Mouse (Mus musculus) forebrain, embryonic 14.5 days (tissue): ENCODE measurements around the gene Gm45521. TPM values are rescaled to one million over a fixed set of nuclear protein-coding genes. Genes with fewer than 3 reads are reported as not detected.
A peak's percentile ranks its signal among the peaks of the same experiment; 100 is the strongest.
"Not testable (repeated sequence)": the region's sequence is repeated elsewhere in the genome, so short reads cannot be mapped to it uniquely, and the experiment has no call there.

Source experiments
- ATAC-seq: fragments of 200-750 bp; cut with Nextera tagmentation; 2 replicates; pipeline ENCODE4 v1.8.0; 2017; ENCODE audit warnings: mild to moderate bottlenecking, moderate library complexity
- DNase-seq: peaks from one replicate; pipeline ENCODE4 v3.0.0-alpha.2; 2015; ENCODE audit warnings: low spot score
- H3K27ac ChIP-seq: fragments of 300-500 bp; sonication (generic); 2 replicates; pipeline ENCODE4 v1.5.1; 2014; ENCODE audit warnings: low read depth, mild to moderate bottlenecking, control low read depth, low read length, moderate library complexity
- H3K27me3 ChIP-seq: fragments of 300-500 bp; sonication (generic); replicated peaks from 2 replicates; pipeline ENCODE4 v1.6.1; 2014; ENCODE audit warnings: low read length, control low read depth, mixed read lengths; ENCODE audit not compliant: control insufficient read depth, insufficient read depth
- H3K36me3 ChIP-seq: fragments of 300-500 bp; sonication (generic); 2 replicates; pipeline ENCODE4 v1.6.1; 2014; ENCODE audit warnings: low read length, control low read depth; ENCODE audit not compliant: control insufficient read depth, insufficient read depth
- H3K4me1 ChIP-seq: fragments of 300-500 bp; sonication (generic); 2 replicates; pipeline ENCODE4 v1.6.1; 2014; ENCODE audit warnings: antibody characterized with exemption, low read length, control low read depth; ENCODE audit not compliant: control insufficient read depth, insufficient read depth
- H3K4me2 ChIP-seq: fragments of 300-500 bp; sonication (generic); 2 replicates; pipeline ENCODE4 v1.6.1; 2014; ENCODE audit warnings: mild to moderate bottlenecking, control low read depth, low read length
- H3K4me3 ChIP-seq: fragments of 300-500 bp; sonication (generic); 2 replicates; pipeline ENCODE4 v1.5.1; 2014; ENCODE audit warnings: low read depth, low read length, control low read depth
- H3K9ac ChIP-seq: fragments of 300-500 bp; sonication (generic); 2 replicates; pipeline ENCODE4 v1.6.1; 2014; ENCODE audit warnings: mild to moderate bottlenecking, low read length, control low read depth, moderate library complexity
- H3K9me3 ChIP-seq: fragments of 300-500 bp; sonication (generic); replicated peaks from 2 replicates; pipeline ENCODE4 v1.6.1; 2016; ENCODE audit warnings: low read length, control low read depth, mixed read lengths; ENCODE audit not compliant: control insufficient read depth
- WGBS: fragments of 180-500 bp; shearing (Covaris S2); extraction: QIAGEN DNeasy Blood & Tissue Kit; methylation state at CpG from one replicate; pipeline ENCODE4 v1.1.7; 2014; 5-methylcytosine and 5-hydroxymethylcytosine counted together
- polyA plus RNA-seq: library from polyadenylated mRNA; unstranded; fragments of >200 nt; fragmentation: Nextera tagmentation; extraction: Ambion mirVana; gene quantifications from 2 replicates; pipeline ENCODE4 v1.2.1, GENCODE M21; 2014

Gm45521 gene
- polyA plus RNA-seq, 1 experiment from 2014 or later, result 0.28 TPM

- no peak overlapping the region for H3K4me3 ChIP-seq
- DNase-seq (no peak), ATAC-seq (no peak)
- H3K36me3 ChIP-seq, result no peaks in the 10 kb centered on the region
- H3K4me1 ChIP-seq, result peaks cover 9% of the 10 kb centered on the region; the same call in 1 of the 2 replicates
- no peak overlapping the region for H3K27ac ChIP-seq
- WGBS, result 91% methylated on average over 5 of the region's 5 CpGs
- no peak overlapping the region for H3K9ac ChIP-seq
- peaks cover 8% of the 10 kb centered on the region for H3K27me3 ChIP-seq
- no peaks in the 10 kb centered on the region for H3K9me3 ChIP-seq
- H3K4me2 ChIP-seq, result no peak overlapping the region
Observed at GRCm38 (mm10) chr14:8000247-8000646, 43.2 kb downstream of the Gm45521 start.

GRCm38 (mm10) chr14:8000831-8001685, 44.0 kb downstream of the Gm45521 start:
- Histone ChIP-seq H3K9me3 (no peaks in the 10 kb centered on the region), H3K9ac (no peak overlapping the region), H3K4me1 (peaks cover 9% of the 10 kb centered on the region; the same call in 1 of the 2 replicates), H3K27ac (no peak overlapping the region), H3K36me3 (no peaks in the 10 kb centered on the region), H3K27me3 (peaks cover 8% of the 10 kb centered on the region), H3K4me2 (no peak overlapping the region), H3K4me3 (no peak overlapping the region)
- 33% methylated on average over 17 of the region's 17 CpGs for WGBS
- ATAC-seq (no peak), DNase-seq (no peak)

- 1% methylated on average over 38 of the region's 38 CpGs for WGBS
Observed at GRCm38 (mm10) chr14:8002432-8003092, 45.5 kb downstream of the Gm45521 start, which contains the start of gene Abhd6. Gene Abhd6, plus strand, starts transcription at chr14:8002902.

GRCm38 (mm10) chr14:8003093-8003670, 46.1 kb downstream of the Gm45521 start:
- ATAC-seq, result peak; percentile 75
- H3K27ac ChIP-seq, result peak overlapping the region; percentile 56; the same call in 1 of the 2 replicates
- H3K4me1 ChIP-seq, result peaks cover 9% of the 10 kb centered on the region; the same call in 1 of the 2 replicates
- H3K4me3 ChIP-seq, result peak overlapping the region; percentile 62
- DNase-seq, result peak; percentile 82
- H3K36me3 ChIP-seq, result no peaks in the 10 kb centered on the region
- peak overlapping the region; percentile 72 for H3K9ac ChIP-seq
- H3K9me3 ChIP-seq, result no peaks in the 10 kb centered on the region
- WGBS, result under 1% methylated on average over 23 of the region's 23 CpGs
- peak overlapping the region; percentile 68 for H3K4me2 ChIP-seq
- peaks cover 8% of the 10 kb centered on the region for H3K27me3 ChIP-seq

More at GRCm38 (mm10) chr14:8002432-8003092, 45.5 kb downstream of the Gm45521 start, which contains the start of gene Abhd6:
- DNase-seq (peak; percentile 91), ATAC-seq (peak; percentile 88)
- H3K9me3 ChIP-seq, result no peaks in the 10 kb centered on the region
- H3K27me3 ChIP-seq, result peaks cover 8% of the 10 kb centered on the region
- H3K27ac ChIP-seq, result peak within 1 kb of the TSS; percentile 56; the same call in 1 of the 2 replicates
- H3K4me2 ChIP-seq, result peak within 1 kb of the TSS; percentile 68
- H3K4me1 ChIP-seq, result peaks cover 9% of the 10 kb centered on the region; the same call in 1 of the 2 replicates
- H3K9ac ChIP-seq, result peak within 1 kb of the TSS; percentile 72
- H3K36me3 ChIP-seq, result no peaks in the 10 kb centered on the region
- H3K4me3 ChIP-seq, result peak within 1 kb of the TSS; percentile 62

GRCm38 (mm10) chr14:8003727-8004670, 46.9 kb downstream of the Gm45521 start:
- Histone ChIP-seq H3K4me1 (peaks cover 9% of the 10 kb centered on the region; the same call in 1 of the 2 replicates), H3K9ac (peak overlapping the region; percentile 72), H3K36me3 (no peaks in the 10 kb centered on the region), H3K4me3 (peak overlapping the region; percentile 62), H3K4me2 (peak overlapping the region; percentile 68), H3K27ac (0 out of 2 replicates have a peak overlapping the region, but pooled peaks have one; percentile 56), H3K27me3 (peaks cover 8% of the 10 kb centered on the region), H3K9me3 (no peaks in the 10 kb centered on the region)
- WGBS, result 41% methylated on average over 18 of the region's 18 CpGs
- DNase-seq (no peak), ATAC-seq (no peak)

GRCm38 (mm10) chr14:8006061-8006460, 49.0 kb downstream of the Gm45521 start:
- not testable (repeated sequence) for H3K36me3 ChIP-seq
- 68% methylated on average over 3 of the region's 3 CpGs for WGBS

GRCm38 (mm10) chr14:8007084-8007483, 50.0 kb downstream of the Gm45521 start:
- H3K4me2 ChIP-seq, result no peak overlapping the region
- H3K27ac ChIP-seq, result no peak overlapping the region

More at GRCm38 (mm10) chr14:8006061-8006460, 49.0 kb downstream of the Gm45521 start:
- ATAC-seq, H3K4me1 ChIP-seq, DNase-seq, H3K9ac ChIP-seq, H3K4me2 ChIP-seq, H3K9me3 ChIP-seq, H3K4me3 ChIP-seq, H3K27me3 ChIP-seq, H3K27ac ChIP-seq: not testable (repeated sequence)

GRCm38 (mm10) chr14:8007486-8007885, 50.4 kb downstream of the Gm45521 start:
- H3K27me3 ChIP-seq, result no peaks in the 10 kb centered on the region
- H3K4me2 ChIP-seq, result no peak overlapping the region
- ATAC-seq, result no peak
- no peak overlapping the region for H3K9ac ChIP-seq
- H3K36me3 ChIP-seq, result no peaks in the 10 kb centered on the region
- H3K27ac ChIP-seq, result no peak overlapping the region
- no peak for DNase-seq
- peaks cover 9% of the 10 kb centered on the region; the same call in 1 of the 2 replicates for H3K4me1 ChIP-seq
- H3K9me3 ChIP-seq, result no peaks in the 10 kb centered on the region
- 90% methylated on average over 2 of the region's 2 CpGs for WGBS
- H3K4me3 ChIP-seq, result no peak overlapping the region

More at GRCm38 (mm10) chr14:8007084-8007483, 50.0 kb downstream of the Gm45521 start:
- H3K27me3 ChIP-seq, result no peaks in the 10 kb centered on the region
- H3K4me1 ChIP-seq, result peaks cover 9% of the 10 kb centered on the region; the same call in 1 of the 2 replicates
- no peak overlapping the region for H3K9ac ChIP-seq
- H3K4me3 ChIP-seq, result no peak overlapping the region
- no peaks in the 10 kb centered on the region for H3K9me3 ChIP-seq
- no peaks in the 10 kb centered on the region for H3K36me3 ChIP-seq
- DNase-seq, result no peak
- ATAC-seq, result no peak
